Mouse (Mus musculus) neural tube, embryonic 11.5 days (tissue): ENCODE measurements at regions not wholly inside any gene's neighbourhood (a gene's known extent, or its start where the extent isn't known, plus 50 kb on each side); places are given as distances from the start of the nearest gene placed in this dataset.

Experiments
- ATAC-seq: fragments of 200-750 bp; cut with Nextera tagmentation; 2 replicates; pipeline ENCODE4 v1.8.0; 2017; ENCODE audit warnings: moderate number of reproducible peaks, mild to moderate bottlenecking, moderate TSS enrichment, moderate library complexity; ENCODE audit not compliant: insufficient read depth, low FRiP score, low TSS enrichment
- DNase-seq: peaks from one replicate; pipeline ENCODE4 v3.0.0-alpha.2; 2015; ENCODE audit warnings: low spot score
- H3K27ac ChIP-seq: fragments of 300-500 bp; sonication (generic); 2 replicates; pipeline ENCODE4 v1.5.1; 2014; ENCODE audit warnings: low read depth, mild to moderate bottlenecking, low read length
- H3K27me3 ChIP-seq: fragments of 300-500 bp; sonication (generic); 2 replicates; pipeline ENCODE4 v1.6.1; 2014; ENCODE audit warnings: mild to moderate bottlenecking, low read length, mixed read lengths; ENCODE audit not compliant: control insufficient read depth, insufficient read depth
- H3K36me3 ChIP-seq: fragments of 300-500 bp; sonication (generic); 2 replicates; pipeline ENCODE4 v1.6.1; 2014; ENCODE audit warnings: mild to moderate bottlenecking, low read length, moderate library complexity, mixed read lengths; ENCODE audit not compliant: control insufficient read depth, insufficient read depth
- H3K4me1 ChIP-seq: fragments of 300-500 bp; sonication (generic); 2 replicates; pipeline ENCODE4 v1.6.1; 2014; ENCODE audit warnings: low read length, mixed read lengths; ENCODE audit not compliant: control insufficient read depth, insufficient read depth
- H3K4me2 ChIP-seq: fragments of 300-500 bp; sonication (generic); 2 replicates; pipeline ENCODE4 v1.6.1; 2014; ENCODE audit warnings: low read depth, mild to moderate bottlenecking, moderate library complexity
- H3K4me3 ChIP-seq: fragments of 300-500 bp; sonication (generic); 2 replicates; pipeline ENCODE4 v1.5.1; 2014; ENCODE audit warnings: low read depth, low read length
- H3K9ac ChIP-seq: fragments of 300-500 bp; sonication (generic); 2 replicates; pipeline ENCODE4 v1.6.1; 2014; ENCODE audit warnings: mild to moderate bottlenecking, low read length
- H3K9me3 ChIP-seq: fragments of 300-500 bp; sonication (generic); 2 replicates; pipeline ENCODE4 v1.6.1; 2016; ENCODE audit warnings: low read length; ENCODE audit not compliant: control insufficient read depth
- WGBS: fragments of 180-500 bp; shearing (Covaris S2); extraction: QIAGEN DNeasy Blood & Tissue Kit; methylation state at CpG from one replicate; pipeline ENCODE4 v1.1.7; 2014; 5-methylcytosine and 5-hydroxymethylcytosine counted together

- Histone ChIP-seq H3K9me3 (no peaks in the 10 kb centered on the region), H3K4me3 (no peak overlapping the region), H3K4me2 (no peak overlapping the region), H3K4me1 (no peaks in the 10 kb centered on the region), H3K36me3 (no peaks in the 10 kb centered on the region), H3K9ac (no peak overlapping the region), H3K27ac (no peak overlapping the region), H3K27me3 (no peaks in the 10 kb centered on the region)
- WGBS: 64% methylated on average over 6 of the region's 6 CpGs
- ATAC-seq (no peak), DNase-seq (no peak)
Observed at GRCm38 (mm10) chr1:154097656-154098055, 103.3 kb upstream of the Zfp648 start.

- Histone ChIP-seq H3K4me1 (no peaks in the 10 kb centered on the region; the same call in 1 of the 2 replicates), H3K4me2 (no peak overlapping the region), H3K27ac (no peak overlapping the region), H3K27me3 (no peaks in the 10 kb centered on the region), H3K4me3 (no peak overlapping the region), H3K9me3 (no peaks in the 10 kb centered on the region), H3K9ac (no peak overlapping the region), H3K36me3 (no peaks in the 10 kb centered on the region)
- ATAC-seq: no peak
- DNase-seq: no peak
- 89% methylated on average over 3 of the region's 3 CpGs for WGBS
Observed at GRCm38 (mm10) chr1:154100556-154100955, 100.4 kb upstream of the Zfp648 start.

- Histone ChIP-seq H3K4me3 (no peak overlapping the region), H3K36me3 (no peaks in the 10 kb centered on the region), H3K9ac (no peak overlapping the region), H3K27ac (no peak overlapping the region), H3K27me3 (no peaks in the 10 kb centered on the region), H3K9me3 (no peaks in the 10 kb centered on the region), H3K4me2 (no peak overlapping the region), H3K4me1 (no peaks in the 10 kb centered on the region; the same call in 1 of the 2 replicates)
- 90% methylated on average over 1 of the region's 1 CpGs for WGBS
- DNase-seq (no peak), ATAC-seq (no peak)
Observed at GRCm38 (mm10) chr1:154101433-154101832, 99.6 kb upstream of the Zfp648 start.

- Histone ChIP-seq H3K4me3 (no peak overlapping the region), H3K4me2 (no peak overlapping the region), H3K9me3 (no peaks in the 10 kb centered on the region), H3K9ac (no peak overlapping the region), H3K27ac (no peak overlapping the region), H3K36me3 (no peaks in the 10 kb centered on the region), H3K27me3 (no peaks in the 10 kb centered on the region), H3K4me1 (no peaks in the 10 kb centered on the region; the same call in 1 of the 2 replicates)
- DNase-seq: no peak
- no peak for ATAC-seq
- WGBS: 71% methylated on average over 3 of the region's 3 CpGs
Observed at GRCm38 (mm10) chr1:154102191-154102590, 98.8 kb upstream of the Zfp648 start.

- H3K27ac ChIP-seq: no peak overlapping the region
- no peak overlapping the region for H3K4me3 ChIP-seq
- no peaks in the 10 kb centered on the region for H3K36me3 ChIP-seq
- DNase-seq (peak; percentile 19), ATAC-seq (no peak)
- no peaks in the 10 kb centered on the region for H3K27me3 ChIP-seq
- no peaks in the 10 kb centered on the region; the same call in 1 of the 2 replicates for H3K4me1 ChIP-seq
- H3K4me2 ChIP-seq: no peak overlapping the region
- H3K9me3 ChIP-seq: no peaks in the 10 kb centered on the region
- H3K9ac ChIP-seq: no peak overlapping the region
- WGBS: 41% methylated on average over 15 of the region's 15 CpGs
Observed at GRCm38 (mm10) chr1:154102871-154103596, 98.0 kb upstream of the Zfp648 start.

DNA sequence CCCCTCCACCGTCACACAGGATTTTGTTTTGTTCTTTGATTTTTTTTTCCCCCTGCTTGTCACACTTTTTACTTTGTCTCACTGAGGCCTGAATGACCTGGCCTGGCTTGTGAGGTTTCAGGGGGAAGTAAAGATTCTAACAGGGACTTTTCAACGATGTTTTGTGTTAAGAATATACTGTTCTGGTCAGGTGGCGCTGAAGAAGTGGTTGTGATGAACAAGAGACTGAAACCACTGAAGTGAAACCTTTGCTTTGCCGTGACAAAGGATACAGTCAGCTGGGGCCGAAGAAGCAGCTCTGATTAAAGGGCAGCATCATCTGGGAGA is 97.4 kb upstream of the Zfp648 start:
- no peak overlapping the region for H3K9ac ChIP-seq
- DNase-seq (no peak), ATAC-seq (no peak)
- no peaks in the 10 kb centered on the region; the same call in 1 of the 2 replicates for H3K4me1 ChIP-seq
- no peak overlapping the region for H3K4me2 ChIP-seq
- no peaks in the 10 kb centered on the region for H3K27me3 ChIP-seq
- H3K4me3 ChIP-seq: no peak overlapping the region
- no peaks in the 10 kb centered on the region for H3K9me3 ChIP-seq
- no peaks in the 10 kb centered on the region for H3K36me3 ChIP-seq
- 65% methylated on average over 5 of the region's 5 CpGs for WGBS
- no peak overlapping the region for H3K27ac ChIP-seq

GRCm38 (mm10) chr1:154104006-154104600 is 96.9 kb upstream of the Zfp648 start:
- WGBS: 80% methylated on average over 4 of the region's 4 CpGs
- no peaks in the 10 kb centered on the region for H3K9me3 ChIP-seq
- no peak overlapping the region for H3K4me2 ChIP-seq
- no peak overlapping the region for H3K9ac ChIP-seq
- DNase-seq (no peak), ATAC-seq (no peak)
- no peak overlapping the region for H3K27ac ChIP-seq
- H3K36me3 ChIP-seq: no peaks in the 10 kb centered on the region
- no peak overlapping the region for H3K4me3 ChIP-seq
- no peaks in the 10 kb centered on the region; the same call in 1 of the 2 replicates for H3K4me1 ChIP-seq
- H3K27me3 ChIP-seq: no peaks in the 10 kb centered on the region

GRCm38 (mm10) chr1:154104779-154105178 is 96.2 kb upstream of the Zfp648 start:
- ATAC-seq (no peak), DNase-seq (no peak)
- Histone ChIP-seq H3K27me3 (no peaks in the 10 kb centered on the region), H3K4me1 (no peaks in the 10 kb centered on the region; the same call in 1 of the 2 replicates), H3K9ac (no peak overlapping the region), H3K4me3 (no peak overlapping the region), H3K9me3 (no peaks in the 10 kb centered on the region), H3K27ac (no peak overlapping the region), H3K4me2 (no peak overlapping the region), H3K36me3 (no peaks in the 10 kb centered on the region)
- 87% methylated on average over 1 of the region's 1 CpGs for WGBS

- no peak overlapping the region for H3K9ac ChIP-seq
- no peak for DNase-seq
- no peak overlapping the region for H3K27ac ChIP-seq
- H3K4me2 ChIP-seq: no peak overlapping the region
- no peaks in the 10 kb centered on the region for H3K4me1 ChIP-seq
- 83% methylated on average over 3 of the region's 3 CpGs for WGBS
- no peak for ATAC-seq
- no peak overlapping the region for H3K4me3 ChIP-seq
- no peaks in the 10 kb centered on the region for H3K36me3 ChIP-seq
- H3K27me3 ChIP-seq: no peaks in the 10 kb centered on the region
- no peaks in the 10 kb centered on the region for H3K9me3 ChIP-seq
Observed at GRCm38 (mm10) chr1:154112500-154112899, 88.5 kb upstream of the Zfp648 start.
